Mouse (Mus musculus): ENCODE measurements around the gene Exoc4. TPM values are rescaled to one million over a fixed set of nuclear protein-coding genes. Genes with fewer than 3 reads are reported as not detected.

Exoc4 gene
- polyA plus RNA-seq, 1 experiment from 2014 or later = 9.8 TPM

DNA sequence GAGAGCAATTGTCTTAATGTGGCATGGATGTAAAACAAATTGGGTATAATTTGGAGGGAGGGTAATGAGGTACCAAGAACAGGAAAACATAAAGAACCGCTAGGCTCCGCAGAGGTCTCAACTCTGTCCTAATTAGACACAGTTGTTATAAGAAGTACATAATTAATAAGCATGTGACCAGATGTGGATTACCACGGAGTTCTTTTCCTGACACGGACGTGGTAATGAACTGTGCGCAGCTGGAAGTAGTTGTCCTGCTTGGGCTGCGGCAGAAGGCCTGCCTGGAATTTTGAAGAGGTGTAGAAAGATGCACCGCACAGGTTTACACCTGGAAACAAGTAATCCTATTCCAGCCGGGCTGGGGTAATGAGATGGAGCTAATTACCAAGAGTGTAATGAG is 729.0 kb downstream of the Exoc4 start:
- ATAC-seq (ENCODE audit: insufficient read depth) = no peak
- WGBS (ENCODE audit: insufficient replicate concordance) = 73% methylated on average over 9 of the region's 9 CpGs
- H3K4me1 ChIP-seq (replicated peaks) = no peaks in the 10 kb centered on the region

GRCm38 (mm10) chr6:33982709-33983108 is 733.8 kb downstream of the Exoc4 start:
- no peak overlapping the region for H3K9ac ChIP-seq
- no peak overlapping the region for H3K27ac ChIP-seq (replicated peaks)
- H3K9me3 ChIP-seq (replicated peaks) = no peaks in the 10 kb centered on the region
- H3K36me3 ChIP-seq (replicated peaks) = no peaks in the 10 kb centered on the region
- 39% methylated on average over 9 of the region's 9 CpGs for WGBS (ENCODE audit: insufficient replicate concordance)
- no peak for ATAC-seq (ENCODE audit: insufficient read depth)
- H3K27me3 ChIP-seq = no peaks in the 10 kb centered on the region
- no peak overlapping the region for H3K4me2 ChIP-seq
- no peaks in the 10 kb centered on the region for H3K4me1 ChIP-seq (replicated peaks)
- no peak overlapping the region for H3K4me3 ChIP-seq (replicated peaks)

More for the DNA sequence above, 729.0 kb downstream of the Exoc4 start:
- no peak overlapping the region for H3K27ac ChIP-seq (replicated peaks)
- no peaks in the 10 kb centered on the region for H3K27me3 ChIP-seq
- H3K36me3 ChIP-seq (replicated peaks) = no peaks in the 10 kb centered on the region
- H3K4me2 ChIP-seq = no peak overlapping the region
- no peak overlapping the region for H3K4me3 ChIP-seq (replicated peaks)
- no peaks in the 10 kb centered on the region for H3K9me3 ChIP-seq (replicated peaks)
- no peak overlapping the region for H3K9ac ChIP-seq

- H3K4me1 ChIP-seq (replicated peaks) = no peaks in the 10 kb centered on the region
- no peak for ATAC-seq (ENCODE audit: insufficient read depth)
- no peak overlapping the region for H3K27ac ChIP-seq (replicated peaks)
- no peaks in the 10 kb centered on the region for H3K36me3 ChIP-seq (replicated peaks)
- H3K9me3 ChIP-seq (replicated peaks) = no peaks in the 10 kb centered on the region
- WGBS (ENCODE audit: insufficient replicate concordance) = 63% methylated on average over 5 of the region's 5 CpGs
- H3K4me2 ChIP-seq = no peak overlapping the region
- H3K27me3 ChIP-seq = no peaks in the 10 kb centered on the region
- H3K4me3 ChIP-seq (replicated peaks) = no peak overlapping the region
- no peak overlapping the region for H3K9ac ChIP-seq
Observed at GRCm38 (mm10) chr6:33987132-33987531, 738.2 kb downstream of the Exoc4 start.

GRCm38 (mm10) chr6:33992213-33993034 is 743.5 kb downstream of the Exoc4 start:
- no peaks in the 10 kb centered on the region for H3K9me3 ChIP-seq (replicated peaks)
- H3K9ac ChIP-seq = no peak overlapping the region

DNA sequence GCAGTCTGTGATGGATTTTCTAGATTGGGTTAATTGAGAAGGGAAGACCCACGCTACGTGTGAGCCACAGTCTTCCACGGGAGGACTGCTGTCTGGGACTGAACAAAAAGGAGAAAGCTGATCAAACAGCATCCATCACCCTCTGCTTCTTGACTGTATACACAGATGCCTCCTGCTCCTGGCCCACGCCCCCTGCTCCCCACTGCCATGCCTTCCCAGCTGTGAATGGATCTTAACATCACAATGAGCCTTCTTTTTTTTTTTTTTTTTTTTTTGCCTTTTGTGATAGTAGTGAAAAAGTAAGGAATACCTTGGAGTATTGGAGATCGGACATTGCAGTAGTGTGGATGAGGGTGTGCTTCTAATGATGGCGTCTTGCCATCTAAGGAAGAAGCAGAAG is 745.0 kb downstream of the Exoc4 start:
- ATAC-seq (ENCODE audit: insufficient read depth) = no peak
- Histone ChIP-seq H3K9me3 (replicated peaks) (no peaks in the 10 kb centered on the region), H3K4me2 (no peak overlapping the region), H3K4me1 (replicated peaks) (no peaks in the 10 kb centered on the region), H3K27ac (replicated peaks) (no peak overlapping the region), H3K4me3 (replicated peaks) (no peak overlapping the region), H3K36me3 (replicated peaks) (no peaks in the 10 kb centered on the region), H3K9ac (no peak overlapping the region), H3K27me3 (no peaks in the 10 kb centered on the region)
- 66% methylated on average over 6 of the region's 6 CpGs for WGBS (ENCODE audit: insufficient replicate concordance)

More at GRCm38 (mm10) chr6:33992213-33993034, 743.5 kb downstream of the Exoc4 start:
- no peak for ATAC-seq (ENCODE audit: insufficient read depth)
- H3K4me3 ChIP-seq (replicated peaks) = no peak overlapping the region
- H3K27ac ChIP-seq (replicated peaks) = no peak overlapping the region
- no peaks in the 10 kb centered on the region for H3K4me1 ChIP-seq (replicated peaks)
- H3K4me2 ChIP-seq = no peak overlapping the region
- H3K36me3 ChIP-seq (replicated peaks) = no peaks in the 10 kb centered on the region
- H3K27me3 ChIP-seq = no peaks in the 10 kb centered on the region
- WGBS (ENCODE audit: insufficient replicate concordance) = 47% methylated on average over 24 of the region's 24 CpGs

GRCm38 (mm10) chr6:33998590-33998989 is 749.7 kb downstream of the Exoc4 start:
- H3K9ac ChIP-seq = no peak overlapping the region
- H3K4me2 ChIP-seq = no peak overlapping the region
- no peaks in the 10 kb centered on the region for H3K36me3 ChIP-seq (replicated peaks)
- WGBS (ENCODE audit: insufficient replicate concordance) = 24% methylated on average over 4 of the region's 4 CpGs
- no peaks in the 10 kb centered on the region for H3K9me3 ChIP-seq (replicated peaks)
- no peak overlapping the region for H3K4me3 ChIP-seq (replicated peaks)
- H3K4me1 ChIP-seq (replicated peaks) = no peaks in the 10 kb centered on the region
- no peak for ATAC-seq (ENCODE audit: insufficient read depth)
- no peak overlapping the region for H3K27ac ChIP-seq (replicated peaks)
- H3K27me3 ChIP-seq = no peaks in the 10 kb centered on the region

- H3K4me2 ChIP-seq = no peak overlapping the region
- H3K4me1 ChIP-seq (replicated peaks) = no peaks in the 10 kb centered on the region
- WGBS (ENCODE audit: insufficient replicate concordance) = 37% methylated on average over 7 of the region's 7 CpGs
- H3K9ac ChIP-seq = no peak overlapping the region
- no peaks in the 10 kb centered on the region for H3K9me3 ChIP-seq (replicated peaks)
- H3K4me3 ChIP-seq (replicated peaks) = no peak overlapping the region
- H3K27ac ChIP-seq (replicated peaks) = no peak overlapping the region
- H3K36me3 ChIP-seq (replicated peaks) = no peaks in the 10 kb centered on the region
- no peak for ATAC-seq (ENCODE audit: insufficient read depth)
- H3K27me3 ChIP-seq = no peaks in the 10 kb centered on the region
Observed at GRCm38 (mm10) chr6:33999530-33999929, 750.6 kb downstream of the Exoc4 start.

GRCm38 (mm10) chr6:34000644-34001043 is 751.8 kb downstream of the Exoc4 start:
- 67% methylated on average over 7 of the region's 7 CpGs for WGBS (ENCODE audit: insufficient replicate concordance)
- Histone ChIP-seq H3K9me3 (replicated peaks) (no peaks in the 10 kb centered on the region), H3K4me3 (replicated peaks) (no peak overlapping the region), H3K4me1 (replicated peaks) (no peaks in the 10 kb centered on the region), H3K27me3 (no peaks in the 10 kb centered on the region), H3K4me2 (no peak overlapping the region), H3K36me3 (replicated peaks) (no peaks in the 10 kb centered on the region), H3K9ac (no peak overlapping the region), H3K27ac (replicated peaks) (no peak overlapping the region)
- no peak for ATAC-seq (ENCODE audit: insufficient read depth)

GRCm38 (mm10) chr6:34003033-34003432 is 754.1 kb downstream of the Exoc4 start:
- Histone ChIP-seq H3K4me1 (replicated peaks) (no peaks in the 10 kb centered on the region), H3K9ac (no peak overlapping the region), H3K36me3 (replicated peaks) (no peaks in the 10 kb centered on the region), H3K4me2 (no peak overlapping the region), H3K27me3 (no peaks in the 10 kb centered on the region), H3K4me3 (replicated peaks) (no peak overlapping the region), H3K9me3 (replicated peaks) (no peaks in the 10 kb centered on the region), H3K27ac (replicated peaks) (no peak overlapping the region)
- ATAC-seq (ENCODE audit: insufficient read depth) = no peak
- WGBS (ENCODE audit: insufficient replicate concordance) = 14% methylated on average over 1 of the region's 1 CpGs

DNA sequence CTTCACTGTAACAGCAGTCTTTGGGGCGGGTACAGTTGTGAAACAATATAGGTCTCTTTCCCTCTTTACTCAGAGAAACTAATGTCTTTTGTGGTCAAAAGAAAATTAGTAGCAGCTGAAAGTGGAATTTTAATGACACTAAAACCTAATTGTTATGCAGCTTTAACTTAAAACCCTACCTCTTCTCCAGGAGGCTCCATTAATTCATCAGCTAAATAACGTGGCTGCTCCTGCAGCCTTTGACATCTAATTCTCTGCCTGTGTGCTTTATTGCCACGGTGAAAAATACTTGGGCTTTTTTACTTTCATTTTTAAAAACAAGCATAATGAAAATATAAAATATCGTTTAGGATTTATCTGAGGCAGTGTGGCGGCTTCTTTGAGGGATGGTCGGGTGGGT is 764.6 kb downstream of the Exoc4 start:
- Histone ChIP-seq H3K4me1 (replicated peaks) (no peaks in the 10 kb centered on the region), H3K9ac (no peak overlapping the region), H3K9me3 (replicated peaks) (no peaks in the 10 kb centered on the region), H3K4me3 (replicated peaks) (no peak overlapping the region), H3K27ac (replicated peaks) (no peak overlapping the region), H3K36me3 (replicated peaks) (no peaks in the 10 kb centered on the region), H3K4me2 (no peak overlapping the region), H3K27me3 (no peaks in the 10 kb centered on the region)
- no peak for ATAC-seq (ENCODE audit: insufficient read depth)
- WGBS (ENCODE audit: insufficient replicate concordance) = 56% methylated on average over 6 of the region's 6 CpGs
